Mouse (Mus musculus) intestine, embryonic 15.5 days (tissue): ENCODE measurements around the gene Abhd12b. TPM values are rescaled to one million over a fixed set of nuclear protein-coding genes. Genes with fewer than 3 reads are reported as not detected.
A peak's percentile ranks its signal among the peaks of the same experiment; 100 is the strongest.
"Not testable (repeated sequence)": the region's sequence is repeated elsewhere in the genome, so short reads cannot be mapped to it uniquely, and the experiment has no call there.

Experiments used
- ATAC-seq: fragments of 200-750 bp; cut with Nextera tagmentation; 2 replicates; pipeline ENCODE4 v1.8.0; 2017; ENCODE audit warnings: moderate TSS enrichment, moderate library complexity
- H3K27ac ChIP-seq: fragments of 300-500 bp; sonication (generic); 2 replicates; pipeline ENCODE4 v1.5.1; 2015; ENCODE audit warnings: mild to moderate bottlenecking, inconsistent platforms
- H3K27me3 ChIP-seq: fragments of 300-500 bp; sonication (generic); replicated peaks from 2 replicates; pipeline ENCODE4 v1.6.1; 2015; ENCODE audit warnings: inconsistent platforms
- H3K36me3 ChIP-seq: fragments of 300-500 bp; sonication (generic); 2 replicates; pipeline ENCODE4 v1.6.1; 2015; ENCODE audit warnings: inconsistent platforms
- H3K4me1 ChIP-seq: fragments of 300-500 bp; sonication (generic); replicated peaks from 2 replicates; pipeline ENCODE4 v1.6.1; 2015; ENCODE audit warnings: inconsistent platforms
- H3K4me2 ChIP-seq: fragments of 300-500 bp; sonication (generic); replicated peaks from 2 replicates; pipeline ENCODE4 v1.6.1; 2015; ENCODE audit warnings: mild to moderate bottlenecking, inconsistent platforms
- H3K4me3 ChIP-seq: fragments of 300-500 bp; sonication (generic); replicated peaks from 2 replicates; pipeline ENCODE4 v1.5.1; 2015; ENCODE audit warnings: inconsistent platforms
- H3K9ac ChIP-seq: fragments of 300-500 bp; sonication (generic); 2 replicates; pipeline ENCODE4 v1.6.1; 2015; ENCODE audit warnings: inconsistent platforms
- H3K9me3 ChIP-seq: fragments of 300-500 bp; sonication (generic); 2 replicates; pipeline ENCODE4 v1.6.1; 2016; ENCODE audit warnings: inconsistent platforms
- WGBS: fragments of 180-500 bp; shearing (Covaris S2); methylation state at CpG from one replicate; pipeline ENCODE4 v1.1.7; 2015; 5-methylcytosine and 5-hydroxymethylcytosine counted together
- polyA plus RNA-seq: library from polyadenylated mRNA; unstranded; fragments of >200 nt; fragmentation: Nextera tagmentation; extraction: Ambion mirVana; gene quantifications from 2 replicates; pipeline ENCODE4 v1.2.1, GENCODE M21; 2015

Gene Abhd12b
- polyA plus RNA-seq, 1 experiment from 2014 or later: 0.11 TPM

- Histone ChIP-seq H3K27ac (no peak overlapping the region), H3K27me3 (no peaks in the 10 kb centered on the region), H3K4me3 (no peak overlapping the region), H3K9ac (no peak overlapping the region), H3K36me3 (no peaks in the 10 kb centered on the region), H3K4me2 (no peak overlapping the region), H3K4me1 (no peaks in the 10 kb centered on the region), H3K9me3 (no peaks in the 10 kb centered on the region)
- WGBS: 87% methylated on average over 5 of the region's 5 CpGs
- ATAC-seq: no peak
Observed at GRCm38 (mm10) chr12:70140993-70141576, 12.9 kb upstream of the Abhd12b start.

GRCm38 (mm10) chr12:70144106-70144587, 9.8 kb upstream of the Abhd12b start:
- H3K27me3 ChIP-seq, H3K36me3 ChIP-seq, H3K9me3 ChIP-seq, H3K4me1 ChIP-seq, H3K9ac ChIP-seq, H3K4me3 ChIP-seq, H3K4me2 ChIP-seq: not testable (repeated sequence)
- WGBS: 13% methylated on average over 3 of the region's 3 CpGs
- H3K27ac ChIP-seq: peak overlapping the region; percentile 82
- peak; percentile 80 for ATAC-seq

GRCm38 (mm10) chr12:70144637-70145448, 9.1 kb upstream of the Abhd12b start:
- peak overlapping the region; percentile 30; the same call in 1 of the 2 replicates for H3K4me2 ChIP-seq
- ATAC-seq: peak; percentile 50
- H3K27ac ChIP-seq: peak overlapping the region; percentile 82
- H3K27me3 ChIP-seq: no peaks in the 10 kb centered on the region
- no peaks in the 10 kb centered on the region for H3K36me3 ChIP-seq
- 28% methylated on average over 20 of the region's 20 CpGs for WGBS
- no peak overlapping the region for H3K9ac ChIP-seq
- H3K9me3 ChIP-seq: no peaks in the 10 kb centered on the region
- peaks cover 3% of the 10 kb centered on the region; the same call in 1 of the 2 replicates for H3K4me1 ChIP-seq
- no peak overlapping the region for H3K4me3 ChIP-seq

- H3K36me3 ChIP-seq: no peaks in the 10 kb centered on the region
- no peak for ATAC-seq
- no peak overlapping the region for H3K27ac ChIP-seq
- H3K9ac ChIP-seq: no peak overlapping the region
- H3K4me2 ChIP-seq: no peak overlapping the region
- no peak overlapping the region for H3K4me3 ChIP-seq
- no peaks in the 10 kb centered on the region for H3K9me3 ChIP-seq
- WGBS: 86% methylated on average over 6 of the region's 6 CpGs
- H3K27me3 ChIP-seq: no peaks in the 10 kb centered on the region
- H3K4me1 ChIP-seq: peaks cover 3% of the 10 kb centered on the region; the same call in 1 of the 2 replicates
Observed at GRCm38 (mm10) chr12:70145586-70145985, 8.4 kb upstream of the Abhd12b start.

GRCm38 (mm10) chr12:70147986-70148630, 5.8 kb upstream of the Abhd12b start:
- WGBS: 7% methylated on average over 13 of the region's 13 CpGs
- peak overlapping the region; percentile 57 for H3K4me2 ChIP-seq
- peak; percentile 32; the same call in 1 of the 2 replicates for ATAC-seq
- H3K36me3 ChIP-seq: no peaks in the 10 kb centered on the region
- no peaks in the 10 kb centered on the region for H3K27me3 ChIP-seq
- peak overlapping the region; percentile 27 for H3K4me3 ChIP-seq
- H3K9me3 ChIP-seq: no peaks in the 10 kb centered on the region
- H3K9ac ChIP-seq: no peak overlapping the region
- 0 out of 2 replicates have a peak overlapping the region, but pooled peaks have one; percentile 44 for H3K27ac ChIP-seq
- H3K4me1 ChIP-seq: peaks cover 3% of the 10 kb centered on the region; the same call in 1 of the 2 replicates

GRCm38 (mm10) chr12:70148631-70149265, 5.2 kb upstream of the Abhd12b start:
- no peaks in the 10 kb centered on the region for H3K36me3 ChIP-seq
- no peaks in the 10 kb centered on the region for H3K27me3 ChIP-seq
- peaks cover 3% of the 10 kb centered on the region; the same call in 1 of the 2 replicates for H3K4me1 ChIP-seq
- no peaks in the 10 kb centered on the region for H3K9me3 ChIP-seq
- peak; percentile 52; the same call in 1 of the 2 replicates for ATAC-seq
- no peak overlapping the region for H3K27ac ChIP-seq
- peak overlapping the region; percentile 27 for H3K4me3 ChIP-seq
- peak overlapping the region; percentile 57 for H3K4me2 ChIP-seq
- H3K9ac ChIP-seq: no peak overlapping the region
- 21% methylated on average over 11 of the region's 11 CpGs for WGBS

- 76% methylated on average over 6 of the region's 6 CpGs for WGBS
- no peaks in the 10 kb centered on the region for H3K36me3 ChIP-seq
- no peak overlapping the region for H3K4me2 ChIP-seq
- no peaks in the 10 kb centered on the region for H3K4me1 ChIP-seq
- H3K4me3 ChIP-seq: no peak overlapping the region
- H3K27ac ChIP-seq: no peak overlapping the region
- no peaks in the 10 kb centered on the region for H3K27me3 ChIP-seq
- no peak for ATAC-seq
- no peak overlapping the region for H3K9ac ChIP-seq
- no peaks in the 10 kb centered on the region for H3K9me3 ChIP-seq
Observed at GRCm38 (mm10) chr12:70156222-70156621, 2.3 kb downstream of the Abhd12b start.

GRCm38 (mm10) chr12:70157292-70158066, 3.5 kb downstream of the Abhd12b start:
- H3K27ac ChIP-seq: no peak overlapping the region
- 63% methylated on average over 5 of the region's 5 CpGs for WGBS

GRCm38 (mm10) chr12:70161057-70161456, 7.1 kb downstream of the Abhd12b start:
- H3K27me3 ChIP-seq: no peaks in the 10 kb centered on the region
- no peaks in the 10 kb centered on the region for H3K4me1 ChIP-seq
- H3K9ac ChIP-seq: no peak overlapping the region
- H3K36me3 ChIP-seq: no peaks in the 10 kb centered on the region
- no peak for ATAC-seq
- H3K9me3 ChIP-seq: no peaks in the 10 kb centered on the region
- 56% methylated on average over 5 of the region's 5 CpGs for WGBS
- no peak overlapping the region for H3K27ac ChIP-seq
- H3K4me2 ChIP-seq: no peak overlapping the region
- no peak overlapping the region for H3K4me3 ChIP-seq

More at GRCm38 (mm10) chr12:70157292-70158066, 3.5 kb downstream of the Abhd12b start:
- Histone ChIP-seq H3K9me3 (no peaks in the 10 kb centered on the region), H3K4me2 (no peak overlapping the region), H3K36me3 (no peaks in the 10 kb centered on the region), H3K9ac (no peak overlapping the region), H3K4me3 (no peak overlapping the region), H3K27me3 (no peaks in the 10 kb centered on the region), H3K4me1 (no peaks in the 10 kb centered on the region)
- no peak for ATAC-seq

- no peaks in the 10 kb centered on the region for H3K4me1 ChIP-seq
- H3K4me2 ChIP-seq: no peak overlapping the region
- H3K27ac ChIP-seq: no peak overlapping the region
- no peaks in the 10 kb centered on the region for H3K36me3 ChIP-seq
- H3K4me3 ChIP-seq: no peak overlapping the region
- no peaks in the 10 kb centered on the region for H3K27me3 ChIP-seq
- H3K9ac ChIP-seq: no peak overlapping the region
- WGBS: 62% methylated on average over 3 of the region's 3 CpGs
- ATAC-seq: no peak
- H3K9me3 ChIP-seq: no peaks in the 10 kb centered on the region
Observed at GRCm38 (mm10) chr12:70164741-70165140, 10.8 kb downstream of the Abhd12b start.

GRCm38 (mm10) chr12:70167950-70168349, 14.0 kb downstream of the Abhd12b start:
- H3K27ac ChIP-seq: no peak overlapping the region
- no peaks in the 10 kb centered on the region for H3K27me3 ChIP-seq
- no peak for ATAC-seq
- no peak overlapping the region for H3K4me3 ChIP-seq
- H3K4me2 ChIP-seq: no peak overlapping the region
- WGBS: 86% methylated on average over 4 of the region's 4 CpGs
- no peaks in the 10 kb centered on the region for H3K4me1 ChIP-seq
- H3K9ac ChIP-seq: no peak overlapping the region
- H3K36me3 ChIP-seq: no peaks in the 10 kb centered on the region
- H3K9me3 ChIP-seq: no peaks in the 10 kb centered on the region
